Mouse (Mus musculus) adrenal gland, postnatal 10 days (tissue): ENCODE data around the gene Olfr1029. TPM values are rescaled to one million over a fixed set of nuclear protein-coding genes. Genes with fewer than 3 reads are reported as not detected.
A peak's percentile ranks its signal among the peaks of the same experiment; 100 is the strongest.
"Not testable (repeated sequence)": the region's sequence is repeated elsewhere in the genome, so short reads cannot be mapped to it uniquely, and the experiment has no call there.

Experiments used
- DNase-seq: peaks from one replicate; pipeline ENCODE4 v3.0.0; 2021; ENCODE audit warnings: mixed read lengths
- long read RNA-seq, 2 experiments: library from polyadenylated mRNA; stranded (forward); transcript quantifications; one replicate each; pipeline ENCODE4 v2.0.0; 2021
- total RNA-seq, 2 experiments: library from RNA; stranded (reverse); gene quantifications; 2 replicates each; pipeline ENCODE4 v1.2.3; 2021

Olfr1029 gene
- not detected for total RNA-seq
- long read RNA-seq, experiment 1, result 0 reads
- long read RNA-seq, experiment 2, result 0 reads

GRCm38 (mm10) chr2:85973595-85973994 is at the start of gene Olfr1029:
Gene Olfr1029 (plus strand): TSS chr2:85973895.
- no peak for DNase-seq

- DNase-seq, result no peak
Observed at GRCm38 (mm10) chr2:85950137-85950536, 23.6 kb upstream of the Olfr1029 start, which contains the start of gene Olfr1028. Gene Olfr1028 (plus strand): TSS chr2:85950437.

- no peak for DNase-seq
Observed at GRCm38 (mm10) chr2:85978976-85979375, 5.3 kb downstream of the Olfr1029 start, which contains the start of gene Olfr1030. Gene Olfr1030 (plus strand): TSS chr2:85979276.

- DNase-seq, result no peak
Observed at GRCm38 (mm10) chr2:85990004-85990403, 16.3 kb downstream of the Olfr1029 start, which contains the start of gene Olfr1031. Gene Olfr1031 (plus strand): TSS chr2:85990304.

- no peak for DNase-seq
Observed at GRCm38 (mm10) chr2:86005240-86005639, 31.5 kb downstream of the Olfr1029 start, which contains the start of gene Olfr1032. Gene Olfr1032 (plus strand): TSS chr2:86005540.

GRCm38 (mm10) chr2:86020406-86020805 is 46.7 kb downstream of the Olfr1029 start, which contains the start of gene Olfr1033:
Gene Olfr1033 (plus strand): TSS chr2:86020633.
- peak; percentile 21 for DNase-seq

- DNase-seq, result not testable (repeated sequence)
Observed at GRCm38 (mm10) chr2:86021518-86021917, 47.8 kb downstream of the Olfr1029 start.

Other genes with a start within 250 kb of the Olfr1029 start
- gene Olfr1012, start 211.1 kb upstream of the Olfr1029 start, total RNA-seq, result not detected
- gene Olfr1013, start 206.8 kb upstream of the Olfr1029 start, total RNA-seq, result under 1 TPM; 0.12 to 0.15 TPM
- not detected for gene Olfr1014, start 201.2 kb upstream of the Olfr1029 start, total RNA-seq
- gene Olfr1015, start 191.9 kb upstream of the Olfr1029 start, total RNA-seq, result not detected
- not detected for gene Olfr1016, start 171.4 kb upstream of the Olfr1029 start, total RNA-seq
- gene Olfr1018, start 155.4 kb upstream of the Olfr1029 start, total RNA-seq, result not detected
- gene Olfr1019, start 128.4 kb upstream of the Olfr1029 start, total RNA-seq, result not detected
- not detected for gene Olfr1020, start 126.9 kb upstream of the Olfr1029 start, total RNA-seq
- not detected for gene Olfr1022, start 105.3 kb upstream of the Olfr1029 start, total RNA-seq
- not detected for gene Olfr1023, start 88.3 kb upstream of the Olfr1029 start, total RNA-seq
- not detected for gene Olfr1024, start 68.8 kb upstream of the Olfr1029 start, total RNA-seq
- gene Olfr1025-ps1, start 58.7 kb upstream of the Olfr1029 start, total RNA-seq, result not detected
- not detected for gene Olfr1026, start 52.3 kb upstream of the Olfr1029 start, total RNA-seq
- gene Olfr1028, start 23.5 kb upstream of the Olfr1029 start, total RNA-seq, result not detected
- not detected for gene Olfr1030, start 5.4 kb downstream of the Olfr1029 start, total RNA-seq
- not detected for gene Olfr1031, start 16.4 kb downstream of the Olfr1029 start, total RNA-seq
- not detected for gene Olfr1032, start 31.6 kb downstream of the Olfr1029 start, total RNA-seq
- 1 to 10 TPM; 2.8 to 3.9 TPM for gene Olfr1033, start 46.7 kb downstream of the Olfr1029 start, total RNA-seq
- gene Olfr1034, start 72.0 kb downstream of the Olfr1029 start, total RNA-seq, result under 1 TPM; 0.12 to 0.15 TPM
- not detected for gene Olfr1036, start 100.1 kb downstream of the Olfr1029 start, total RNA-seq
- not detected for gene Olfr1037, start 113.5 kb downstream of the Olfr1029 start, total RNA-seq
- gene Olfr1039, start 162.0 kb downstream of the Olfr1029 start, total RNA-seq, result not detected
- not detected for gene Olfr1040, start 172.8 kb downstream of the Olfr1029 start, total RNA-seq
- not detected for gene Olfr1042, start 187.9 kb downstream of the Olfr1029 start, total RNA-seq
- gene Olfr1043, start 193.6 kb downstream of the Olfr1029 start, total RNA-seq, result not detected
- gene Olfr1044, start 203.9 kb downstream of the Olfr1029 start, total RNA-seq, result not detected
- gene Olfr52, start 211.8 kb downstream of the Olfr1029 start, total RNA-seq, result not detected
- gene Olfr1045, start 229.1 kb downstream of the Olfr1029 start, total RNA-seq, result not detected
- gene Olfr1046, start 245.4 kb downstream of the Olfr1029 start, total RNA-seq, result not detected